Comparison of ENCODE assay signal across 19 mouse cellular contexts in the genomic region with DNA sequence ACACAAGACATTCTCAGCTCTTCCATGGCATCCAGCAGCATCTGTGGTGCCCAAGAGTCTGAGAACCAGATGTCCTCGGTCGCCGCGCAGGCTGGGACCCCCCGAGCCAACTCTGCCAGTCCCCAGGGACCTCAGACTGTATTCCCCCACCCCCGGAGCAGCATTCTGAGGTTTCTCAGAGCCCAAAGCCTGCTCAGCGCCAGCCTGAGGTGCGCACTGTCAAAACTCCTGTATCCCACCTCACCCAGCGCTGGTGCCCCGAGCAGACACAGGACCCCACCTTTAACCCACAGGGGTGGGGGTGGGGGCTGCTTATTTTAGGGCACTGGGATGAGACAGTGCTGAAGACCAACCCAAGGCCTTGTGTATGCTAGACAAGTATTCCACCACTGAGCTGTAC. TPM values are rescaled to one million over a fixed set of nuclear protein-coding genes. Genes with fewer than 3 reads are reported as not detected.
DNase-seq lines count a peak whose midpoint lies in the region; ATAC-seq and TF ChIP-seq lines count a peak whose summit lies in the region.
"Had no signal": no experiment of that assay in that cellular context is flagged by ENCODE, and none has a peak within 500 bp of the region (broad histone marks: within the 10 kb centered on the region; RNA-seq: fewer than 3 reads in every experiment).

No protein-coding gene starts in this region.

- H3K9ac ChIP-seq in heart, embryonic 11.5 days (ENCODE audit: low read depth, low read length), result no peak overlapping the region
- no peak overlapping the region for H3K9ac ChIP-seq in midbrain, embryonic 12.5 days (replicated peaks)
- H3K9ac ChIP-seq in hindbrain, embryonic 16.5 days (ENCODE audit: low read depth, low read length), result no peak overlapping the region
- no peak overlapping the region for H3K9ac ChIP-seq in neural tube, embryonic 15.5 days (replicated peaks)
- H3K9ac ChIP-seq: liver, embryonic 14.5 days had no signal

- H3K4me2 ChIP-seq in heart, embryonic 11.5 days, result no peak overlapping the region
- no peak overlapping the region for H3K4me2 ChIP-seq in midbrain, embryonic 12.5 days (replicated peaks)
- H3K4me2 ChIP-seq in hindbrain, embryonic 16.5 days (ENCODE audit: low read length), result no peak overlapping the region
- H3K4me2 ChIP-seq in neural tube, embryonic 15.5 days, result no peak overlapping the region

- no peaks in the 10 kb centered on the region for H3K9me3 ChIP-seq in heart, embryonic 11.5 days (replicated peaks; ENCODE audit: control insufficient read depth, low read length)
- H3K9me3 ChIP-seq in midbrain, embryonic 12.5 days, result no peaks in the 10 kb centered on the region
- peaks cover 10% of the 10 kb centered on the region; the same call in 1 of the 2 replicates for H3K9me3 ChIP-seq in midbrain, embryonic 10.5 days (replicated peaks)
- H3K9me3 ChIP-seq in hindbrain, embryonic 16.5 days (ENCODE audit: control insufficient read depth, low read length), result no peaks in the 10 kb centered on the region
- no peaks in the 10 kb centered on the region for H3K9me3 ChIP-seq in neural tube, embryonic 15.5 days (replicated peaks)

- TF ChIP-seq POLR2A in thymus, adult 2 months (IDR thresholded peaks at IDR 0.05; ENCODE audit: control insufficient read depth, extremely low read depth, insufficient read depth, low read length, poor library complexity), result no peak

- H3K4me1 ChIP-seq in heart, embryonic 11.5 days (ENCODE audit: control insufficient read depth, insufficient read depth, low read length), result no peaks in the 10 kb centered on the region
- H3K4me1 ChIP-seq in midbrain, embryonic 12.5 days, result no peaks in the 10 kb centered on the region
- H3K4me1 ChIP-seq in midbrain, embryonic 10.5 days, result no peaks in the 10 kb centered on the region
- no peaks in the 10 kb centered on the region for H3K4me1 ChIP-seq in hindbrain, embryonic 16.5 days (ENCODE audit: control insufficient read depth, insufficient read depth, low read depth, low read length)
- no peaks in the 10 kb centered on the region for H3K4me1 ChIP-seq in neural tube, embryonic 15.5 days
- H3K4me1 ChIP-seq in thymus, adult 2 months (replicated peaks; ENCODE audit: control insufficient read depth, insufficient read depth, low read length), result no peaks in the 10 kb centered on the region

- peaks cover 32% of the 10 kb centered on the region for H3K36me3 ChIP-seq in heart, embryonic 11.5 days (ENCODE audit: control insufficient read depth, insufficient read depth, low read length)
- H3K36me3 ChIP-seq in midbrain, embryonic 12.5 days, result peaks cover 52% of the 10 kb centered on the region
- H3K36me3 ChIP-seq in midbrain, embryonic 10.5 days, result peaks cover 54% of the 10 kb centered on the region
- peaks cover 41% of the 10 kb centered on the region for H3K36me3 ChIP-seq in hindbrain, embryonic 16.5 days (ENCODE audit: control insufficient read depth, insufficient read depth, low read length)
- peaks cover 51% of the 10 kb centered on the region for H3K36me3 ChIP-seq in neural tube, embryonic 15.5 days
- peaks cover 43% of the 10 kb centered on the region for H3K36me3 ChIP-seq in thymus, adult 2 months (ENCODE audit: control insufficient read depth, insufficient read depth, low read length)

- no peak for TF ChIP-seq CTCF in thymus, adult 2 months (IDR thresholded peaks at IDR 0.05; ENCODE audit: borderline replicate concordance, control insufficient read depth, extremely low read depth, insufficient read depth, low read length, poor library complexity)

- no peak for DNase-seq in heart, postnatal 4 days
- DNase-seq in midbrain, embryonic 10.5 days (ENCODE audit: low spot score), result no peak
- DNase-seq in thymus, adult 2 months, result no peak
- DNase-seq: adrenal gland, postnatal 36 days; cerebellum, adult 9-11 months; embryo, embryonic 11 days; heart, adult 11 months; heart, postnatal 10 days; kidney, postnatal 36 days; lung, postnatal 14 days had no signal

- no peaks in the 10 kb centered on the region for H3K27me3 ChIP-seq in heart, embryonic 11.5 days (ENCODE audit: control insufficient read depth, insufficient read depth, low read length)
- no peaks in the 10 kb centered on the region for H3K27me3 ChIP-seq in midbrain, embryonic 12.5 days
- no peaks in the 10 kb centered on the region for H3K27me3 ChIP-seq in midbrain, embryonic 10.5 days (ENCODE audit: low read depth, poor library complexity, severe bottlenecking)
- H3K27me3 ChIP-seq in hindbrain, embryonic 16.5 days (replicated peaks; ENCODE audit: control insufficient read depth, insufficient read depth, low read length), result no peaks in the 10 kb centered on the region
- no peaks in the 10 kb centered on the region for H3K27me3 ChIP-seq in neural tube, embryonic 15.5 days (replicated peaks)
- no peaks in the 10 kb centered on the region; the same call in 1 of the 2 replicates for H3K27me3 ChIP-seq in thymus, adult 2 months (ENCODE audit: control insufficient read depth, insufficient read depth, low read length)

- ATAC-seq in heart, embryonic 11.5 days (replicated peaks; ENCODE audit: insufficient number of reproducible peaks, low FRiP score, low TSS enrichment), result 0 out of 2 replicates have a peak, but pooled peaks have one; percentile 31
- peak; percentile 56; the same call in 1 of the 2 replicates for ATAC-seq in midbrain, embryonic 12.5 days (ENCODE audit: low FRiP score, low read depth)
- ATAC-seq in hindbrain, embryonic 16.5 days, result peak; percentile 28; the same call in 1 of the 2 replicates
- ATAC-seq in neural tube, embryonic 15.5 days (ENCODE audit: low FRiP score), result 0 out of 2 replicates have a peak, but pooled peaks have one; percentile 32
- ATAC-seq in megakaryocyte progenitor cell, adult 5-6 weeks (replicated peaks; ENCODE audit: poor library complexity), result no peak
- ATAC-seq: activated CD4-positive, CD25-positive, alpha-beta regulatory T cell, adult 4 months; intestine, embryonic 16.5 days had no signal

- no peak overlapping the region for H3K27ac ChIP-seq in heart, embryonic 11.5 days (ENCODE audit: low read depth, low read length)
- H3K27ac ChIP-seq in midbrain, embryonic 12.5 days (replicated peaks), result no peak overlapping the region
- H3K27ac ChIP-seq in midbrain, embryonic 10.5 days (replicated peaks), result no peak overlapping the region
- H3K27ac ChIP-seq in hindbrain, embryonic 16.5 days (ENCODE audit: low read depth, low read length), result no peak overlapping the region
- no peak overlapping the region for H3K27ac ChIP-seq in neural tube, embryonic 15.5 days (replicated peaks)
- H3K27ac ChIP-seq in thymus, adult 2 months (ENCODE audit: control insufficient read depth, insufficient read depth, low read length), result no peak overlapping the region
- H3K27ac ChIP-seq: liver, embryonic 14.5 days had no signal

- 97% methylated on average over 10 of the region's 10 CpGs for WGBS in heart, embryonic 11.5 days (ENCODE audit: insufficient replicate concordance)
- over 99% methylated on average over 10 of the region's 10 CpGs for WGBS in midbrain, embryonic 12.5 days
- 90% methylated on average over 10 of the region's 10 CpGs for whole genome bisulfite sequencing in midbrain, embryonic 10.5 days
- WGBS in hindbrain, embryonic 16.5 days, result 98% methylated on average over 10 of the region's 10 CpGs
- WGBS in neural tube, embryonic 15.5 days, result 97% methylated on average over 10 of the region's 10 CpGs
- WGBS in thymus, adult 2 months, result over 99% methylated on average over 10 of the region's 10 CpGs

- H3K4me3 ChIP-seq in heart, embryonic 11.5 days (ENCODE audit: low read depth, low read length), result no peak overlapping the region
- H3K4me3 ChIP-seq in midbrain, embryonic 12.5 days, result no peak overlapping the region
- H3K4me3 ChIP-seq in midbrain, embryonic 10.5 days, result no peak overlapping the region
- no peak overlapping the region for H3K4me3 ChIP-seq in hindbrain, embryonic 16.5 days (ENCODE audit: low read length)
- no peak overlapping the region for H3K4me3 ChIP-seq in neural tube, embryonic 15.5 days (replicated peaks)
- no peak overlapping the region for H3K4me3 ChIP-seq in thymus, adult 2 months (ENCODE audit: control insufficient read depth, insufficient read depth, low read length)
- H3K4me3 ChIP-seq: erythroblast, embryonic 14.5 days had no signal

RNA-seq across cellular contexts. Expression of gene Oxa1l, which starts 10.8 kb away (rescaled TPM):
- polyA plus RNA-seq in heart, embryonic 11.5 days (2014; fragmentation: Nextera tagmentation; extraction: Ambion mirVana), result 61.7 and 62.5 TPM in 2 replicates
- 100 to 1,000 TPM; 114 to 126 TPM for total RNA-seq in heart, postnatal 4 days (2021)
- 42.3 and 48.3 TPM in 2 replicates for polyA plus RNA-seq in midbrain, embryonic 12.5 days (2016; fragmentation: Nextera tagmentation; extraction: Ambion mirVana)
- 48.0 and 54.1 TPM in 2 replicates for polyA plus RNA-seq in midbrain, embryonic 10.5 days (2016; fragmentation: Nextera tagmentation; extraction: Ambion mirVana)
- 58.5 and 59.9 TPM in 2 replicates for polyA plus RNA-seq in hindbrain, embryonic 16.5 days (2015; fragmentation: Nextera tagmentation; extraction: Ambion mirVana)
- 59.6 and 61.3 TPM in 2 replicates for polyA plus RNA-seq in neural tube, embryonic 15.5 days (2015; fragmentation: Nextera tagmentation; extraction: Ambion mirVana)
- polyA plus RNA-seq in thymus, adult 2 months (2012; rRNA removed), result 177 and 188 TPM in 2 replicates
- 49.6 and 56.2 TPM in 2 replicates for total RNA-seq in megakaryocyte progenitor cell, adult 5-6 weeks (2015)
- 37.0 and 37.9 TPM in 2 replicates for total RNA-seq in megakaryocyte progenitor cell, adult 5-6 weeks (2017)

RNA-seq across cellular contexts. Expression of gene Slc7a7, which starts 46.1 kb away (rescaled TPM):
- 8.0 TPM in 2 replicates for polyA plus RNA-seq in heart, embryonic 11.5 days (2014; fragmentation: Nextera tagmentation; extraction: Ambion mirVana)
- 1 to 10 TPM; 5.2 to 7.8 TPM for total RNA-seq in heart, postnatal 4 days (2021)
- polyA plus RNA-seq in midbrain, embryonic 12.5 days (2016; fragmentation: Nextera tagmentation; extraction: Ambion mirVana), result 3.9 and 4.7 TPM in 2 replicates
- polyA plus RNA-seq in midbrain, embryonic 10.5 days (2016; fragmentation: Nextera tagmentation; extraction: Ambion mirVana), result 4.5 and 5.9 TPM in 2 replicates
- 4.9 and 5.9 TPM in 2 replicates for polyA plus RNA-seq in hindbrain, embryonic 16.5 days (2015; fragmentation: Nextera tagmentation; extraction: Ambion mirVana)
- 6.2 and 7.9 TPM in 2 replicates for polyA plus RNA-seq in neural tube, embryonic 15.5 days (2015; fragmentation: Nextera tagmentation; extraction: Ambion mirVana)
- 24.2 and 29.3 TPM in 2 replicates for polyA plus RNA-seq in thymus, adult 2 months (2012; rRNA removed)
- total RNA-seq in megakaryocyte progenitor cell, adult 5-6 weeks (2015), result 2.7 and 3.5 TPM in 2 replicates
- 5.4 and 6.4 TPM in 2 replicates for total RNA-seq in megakaryocyte progenitor cell, adult 5-6 weeks (2017)

RNA-seq across cellular contexts. Expression of gene Mrpl52, which starts 55.2 kb away (rescaled TPM):
- 242 and 250 TPM in 2 replicates for polyA plus RNA-seq in heart, embryonic 11.5 days (2014; fragmentation: Nextera tagmentation; extraction: Ambion mirVana)
- total RNA-seq in heart, postnatal 4 days (2021), result 100 to 1,000 TPM; 185 to 194 TPM
- polyA plus RNA-seq in midbrain, embryonic 12.5 days (2016; fragmentation: Nextera tagmentation; extraction: Ambion mirVana), result 262 and 264 TPM in 2 replicates
- 205 and 211 TPM in 2 replicates for polyA plus RNA-seq in midbrain, embryonic 10.5 days (2016; fragmentation: Nextera tagmentation; extraction: Ambion mirVana)
- 218 and 228 TPM in 2 replicates for polyA plus RNA-seq in hindbrain, embryonic 16.5 days (2015; fragmentation: Nextera tagmentation; extraction: Ambion mirVana)
- polyA plus RNA-seq in neural tube, embryonic 15.5 days (2015; fragmentation: Nextera tagmentation; extraction: Ambion mirVana), result 236 and 303 TPM in 2 replicates
- 211 and 214 TPM in 2 replicates for polyA plus RNA-seq in thymus, adult 2 months (2012; rRNA removed)
- 118 and 124 TPM in 2 replicates for total RNA-seq in megakaryocyte progenitor cell, adult 5-6 weeks (2015)
- total RNA-seq in megakaryocyte progenitor cell, adult 5-6 weeks (2017), result 75.1 and 86.7 TPM in 2 replicates

RNA-seq across cellular contexts. Expression of gene Mmp14, which starts 60.0 kb away (rescaled TPM):
- polyA plus RNA-seq in heart, embryonic 11.5 days (2014; fragmentation: Nextera tagmentation; extraction: Ambion mirVana), result 84.3 and 90.2 TPM in 2 replicates
- total RNA-seq in heart, postnatal 4 days (2021), result 100 to 1,000 TPM; 129 to 131 TPM
- polyA plus RNA-seq in midbrain, embryonic 12.5 days (2016; fragmentation: Nextera tagmentation; extraction: Ambion mirVana), result 84.8 and 88.6 TPM in 2 replicates
- polyA plus RNA-seq in midbrain, embryonic 10.5 days (2016; fragmentation: Nextera tagmentation; extraction: Ambion mirVana), result 56.0 and 70.5 TPM in 2 replicates
- 45.1 and 56.1 TPM in 2 replicates for polyA plus RNA-seq in hindbrain, embryonic 16.5 days (2015; fragmentation: Nextera tagmentation; extraction: Ambion mirVana)
- polyA plus RNA-seq in neural tube, embryonic 15.5 days (2015; fragmentation: Nextera tagmentation; extraction: Ambion mirVana), result 40.7 and 60.5 TPM in 2 replicates
- 76.5 and 89.3 TPM in 2 replicates for polyA plus RNA-seq in thymus, adult 2 months (2012; rRNA removed)
- 2.1 and 4.5 TPM in 2 replicates for total RNA-seq in megakaryocyte progenitor cell, adult 5-6 weeks (2015)
- total RNA-seq in megakaryocyte progenitor cell, adult 5-6 weeks (2017), result 3.0 and 4.1 TPM in 2 replicates
